Mouse (Mus musculus) brain, embryonic 14.5 days (tissue): Measurements from ENCODE around the gene Ddx27.

Source experiments
- CTCF ChIP-seq: fragments of 200-500 bp; IDR thresholded peaks from 2 replicates; pipeline ENCODE4 v1.5.1; 2012; ENCODE audit warnings: inconsistent platforms, mild to moderate bottlenecking, moderate library complexity, borderline replicate concordance; ENCODE audit not compliant: insufficient read depth, insufficient read length; ENCODE audit errors: extremely low read depth
- POLR2A ChIP-seq: fragments of 200-500 bp; IDR thresholded peaks from 2 replicates; pipeline ENCODE4 v1.6.1; 2012; ENCODE audit warnings: mild to moderate bottlenecking, inconsistent platforms, borderline replicate concordance; ENCODE audit not compliant: poor library complexity, insufficient read depth, insufficient read length, severe bottlenecking; ENCODE audit errors: extremely low read depth

- TF ChIP-seq POLR2A = no peak
- no peak for TF ChIP-seq CTCF
Measured at GRCm38 (mm10) chr2:166973153-166973552, 41.8 kb upstream of the Ddx27 start.
